Mouse (Mus musculus): ENCODE measurements around the gene Zgpat.

DNA sequence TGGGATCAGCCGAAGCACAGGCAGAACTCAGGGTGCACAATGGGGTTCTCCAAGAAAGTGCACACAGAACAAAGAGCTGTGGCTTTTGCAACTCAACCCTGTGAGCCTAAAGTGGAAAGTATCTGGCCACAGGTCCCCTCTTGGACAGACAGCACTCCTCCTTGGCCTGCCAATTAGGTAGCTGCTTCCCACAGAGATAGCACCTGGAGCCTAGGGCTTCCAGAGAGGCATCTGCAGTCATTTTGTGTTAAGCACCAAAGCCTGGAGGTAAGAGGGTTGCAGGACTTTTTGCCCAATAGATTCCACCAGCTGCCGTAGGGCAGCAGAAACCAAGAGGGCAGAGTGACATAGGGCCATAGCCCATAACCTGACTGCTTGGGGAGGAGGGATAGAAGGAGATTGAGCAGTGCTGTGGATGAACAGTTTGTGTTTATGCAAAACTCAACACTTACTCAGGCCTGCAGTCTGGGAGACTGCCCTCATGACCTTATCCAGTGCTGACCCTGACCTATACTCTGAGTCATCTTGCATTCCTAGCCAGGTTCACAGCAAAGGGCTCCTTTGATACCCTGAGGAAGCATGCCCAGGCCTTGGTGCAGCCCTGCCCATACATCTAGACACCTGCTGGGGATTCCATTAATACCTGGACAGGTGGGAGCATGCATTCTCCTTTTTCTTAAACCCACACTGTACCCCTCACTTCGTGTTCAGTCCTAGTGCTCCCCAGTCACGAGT, 25.6 kb downstream of the Zgpat start:
- TF ChIP-seq CTCF (IDR thresholded peaks at IDR 0.05; ENCODE audit: control insufficient read depth, insufficient read depth, low read length), result no peak
- TF ChIP-seq POLR2A (IDR thresholded peaks at IDR 0.05; ENCODE audit: borderline replicate concordance, control insufficient read depth, low read depth, low read length), result no peak

Data from bone marrow, adult 2 months (tissue).